Mouse (Mus musculus): ENCODE measurements around the gene Rasl11a.

DNA sequence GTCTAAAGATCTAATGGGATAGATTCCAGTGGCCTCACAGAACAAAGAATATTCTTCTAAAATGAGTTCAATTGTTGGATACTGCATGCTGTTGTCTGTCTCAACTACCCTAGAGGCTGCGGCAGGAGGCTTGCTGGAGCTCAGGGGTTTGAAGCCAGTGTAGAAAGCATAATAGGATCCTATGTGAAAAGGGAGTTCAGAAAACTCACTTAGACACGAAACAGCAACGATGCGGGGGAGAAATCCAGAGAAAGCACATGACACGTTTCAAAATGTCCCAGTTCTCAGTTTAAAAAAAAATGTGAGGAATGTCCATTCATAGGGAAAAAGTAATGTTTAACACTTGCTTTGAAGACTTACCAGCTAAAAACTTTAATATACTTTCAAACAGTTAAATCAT, 21.9 kb upstream of the Rasl11a start:
- TF ChIP-seq POLR2A (IDR thresholded peaks at IDR 0.05; ENCODE audit: borderline replicate concordance, low read depth, low read length) (no peak), CTCF (IDR thresholded peaks at IDR 0.05; ENCODE audit: low read depth, low read length) (no peak)

All from bone marrow macrophage, adult 2 months (primary cell).